Mouse (Mus musculus): Measurements from ENCODE around the gene Psmd9. TPM values are rescaled to one million over a fixed set of nuclear protein-coding genes. Genes with fewer than 3 reads are reported as not detected.
A peak's percentile ranks its signal among the peaks of the same experiment; 100 is the strongest.

The Psmd9 gene
- polyA plus RNA-seq, 1 experiment from 2014 or later: 71.0 TPM

- Histone ChIP-seq H3K36me3 (ENCODE audit: control insufficient read depth, insufficient read depth, low read length) (peaks cover 53% of the 10 kb centered on the region), H3K4me1 (ENCODE audit: control insufficient read depth, insufficient read depth, low read length) (no peaks in the 10 kb centered on the region), H3K9ac (ENCODE audit: low read length) (no peak overlapping the region), H3K27ac (ENCODE audit: low read length) (no peak overlapping the region), H3K4me2 (ENCODE audit: low read depth, low read length) (no peak overlapping the region), H3K4me3 (replicated peaks; ENCODE audit: low read length) (no peak overlapping the region), H3K9me3 (replicated peaks; ENCODE audit: control insufficient read depth, low read length) (no peaks in the 10 kb centered on the region), H3K27me3 (ENCODE audit: control insufficient read depth, insufficient read depth, low read length) (no peaks in the 10 kb centered on the region)
- 88% methylated on average over 4 of the region's 4 CpGs for WGBS
- no peak for ATAC-seq (ENCODE audit: insufficient read depth, low FRiP score)
Observed at GRCm38 (mm10) chr5:123157972-123158371, 11.2 kb upstream of the Psmd9 start.

GRCm38 (mm10) chr5:123159446-123159845 lies 9.8 kb upstream of the Psmd9 start:
- ATAC-seq (ENCODE audit: insufficient read depth, low FRiP score): no peak
- peaks cover 56% of the 10 kb centered on the region for H3K36me3 ChIP-seq (ENCODE audit: control insufficient read depth, insufficient read depth, low read length)
- 91% methylated on average over 4 of the region's 4 CpGs for WGBS
- H3K4me3 ChIP-seq (replicated peaks; ENCODE audit: low read length): no peak overlapping the region
- H3K4me1 ChIP-seq (ENCODE audit: control insufficient read depth, insufficient read depth, low read length): no peaks in the 10 kb centered on the region
- H3K27me3 ChIP-seq (ENCODE audit: control insufficient read depth, insufficient read depth, low read length): no peaks in the 10 kb centered on the region
- H3K4me2 ChIP-seq (ENCODE audit: low read depth, low read length): no peak overlapping the region
- H3K27ac ChIP-seq (ENCODE audit: low read length): no peak overlapping the region
- H3K9me3 ChIP-seq (replicated peaks; ENCODE audit: control insufficient read depth, low read length): no peaks in the 10 kb centered on the region
- no peak overlapping the region for H3K9ac ChIP-seq (ENCODE audit: low read length)

GRCm38 (mm10) chr5:123159866-123160265 lies 9.3 kb upstream of the Psmd9 start:
- H3K9ac ChIP-seq (ENCODE audit: low read length): no peak overlapping the region
- H3K4me1 ChIP-seq (ENCODE audit: control insufficient read depth, insufficient read depth, low read length): no peaks in the 10 kb centered on the region
- H3K4me3 ChIP-seq (replicated peaks; ENCODE audit: low read length): no peak overlapping the region
- peaks cover 57% of the 10 kb centered on the region for H3K36me3 ChIP-seq (ENCODE audit: control insufficient read depth, insufficient read depth, low read length)
- no peak overlapping the region for H3K4me2 ChIP-seq (ENCODE audit: low read depth, low read length)
- H3K9me3 ChIP-seq (replicated peaks; ENCODE audit: control insufficient read depth, low read length): no peaks in the 10 kb centered on the region
- H3K27me3 ChIP-seq (ENCODE audit: control insufficient read depth, insufficient read depth, low read length): no peaks in the 10 kb centered on the region
- ATAC-seq (ENCODE audit: insufficient read depth, low FRiP score): no peak
- H3K27ac ChIP-seq (ENCODE audit: low read length): no peak overlapping the region
- 94% methylated on average over 15 of the region's 15 CpGs for WGBS

GRCm38 (mm10) chr5:123160341-123160740 lies 8.9 kb upstream of the Psmd9 start:
- Histone ChIP-seq H3K4me3 (replicated peaks; ENCODE audit: low read length) (no peak overlapping the region), H3K4me2 (ENCODE audit: low read depth, low read length) (no peak overlapping the region), H3K9me3 (replicated peaks; ENCODE audit: control insufficient read depth, low read length) (no peaks in the 10 kb centered on the region), H3K9ac (ENCODE audit: low read length) (no peak overlapping the region), H3K4me1 (ENCODE audit: control insufficient read depth, insufficient read depth, low read length) (no peaks in the 10 kb centered on the region), H3K27me3 (ENCODE audit: control insufficient read depth, insufficient read depth, low read length) (no peaks in the 10 kb centered on the region), H3K36me3 (ENCODE audit: control insufficient read depth, insufficient read depth, low read length) (peaks cover 55% of the 10 kb centered on the region), H3K27ac (ENCODE audit: low read length) (no peak overlapping the region)
- 0 out of 2 replicates have a peak, but pooled peaks have one; percentile 6 for ATAC-seq (ENCODE audit: insufficient read depth, low FRiP score)
- WGBS: 81% methylated on average over 15 of the region's 15 CpGs

- Histone ChIP-seq H3K4me2 (ENCODE audit: low read depth, low read length) (no peak overlapping the region), H3K36me3 (ENCODE audit: control insufficient read depth, insufficient read depth, low read length) (peaks cover 51% of the 10 kb centered on the region), H3K4me3 (replicated peaks; ENCODE audit: low read length) (no peak overlapping the region), H3K9ac (ENCODE audit: low read length) (no peak overlapping the region), H3K27me3 (ENCODE audit: control insufficient read depth, insufficient read depth, low read length) (no peaks in the 10 kb centered on the region), H3K27ac (ENCODE audit: low read length) (no peak overlapping the region), H3K4me1 (ENCODE audit: control insufficient read depth, insufficient read depth, low read length) (no peaks in the 10 kb centered on the region), H3K9me3 (replicated peaks; ENCODE audit: control insufficient read depth, low read length) (no peaks in the 10 kb centered on the region)
- WGBS: 83% methylated on average over 9 of the region's 9 CpGs
- no peak for ATAC-seq (ENCODE audit: insufficient read depth, low FRiP score)
Observed at GRCm38 (mm10) chr5:123162942-123163341, 6.3 kb upstream of the Psmd9 start.

- WGBS: 86% methylated on average over 10 of the region's 10 CpGs
- Histone ChIP-seq H3K27ac (ENCODE audit: low read length) (no peak overlapping the region), H3K4me3 (replicated peaks; ENCODE audit: low read length) (no peak overlapping the region), H3K27me3 (ENCODE audit: control insufficient read depth, insufficient read depth, low read length) (no peaks in the 10 kb centered on the region), H3K4me2 (ENCODE audit: low read depth, low read length) (no peak overlapping the region), H3K4me1 (ENCODE audit: control insufficient read depth, insufficient read depth, low read length) (0 out of 2 replicates have a peak, but pooled peaks cover 5% of the 10 kb centered on the region), H3K9ac (ENCODE audit: low read length) (no peak overlapping the region), H3K9me3 (replicated peaks; ENCODE audit: control insufficient read depth, low read length) (no peaks in the 10 kb centered on the region), H3K36me3 (ENCODE audit: control insufficient read depth, insufficient read depth, low read length) (peaks cover 33% of the 10 kb centered on the region)
- ATAC-seq (ENCODE audit: insufficient read depth, low FRiP score): no peak; the same call in 1 of the 2 replicates
Observed at GRCm38 (mm10) chr5:123166437-123166836, 2.8 kb upstream of the Psmd9 start.

GRCm38 (mm10) chr5:123167591-123167990 lies 1.6 kb upstream of the Psmd9 start:
- 63% methylated on average over 5 of the region's 5 CpGs for WGBS
- H3K9ac ChIP-seq (ENCODE audit: low read length): no peak overlapping the region
- no peak overlapping the region for H3K4me2 ChIP-seq (ENCODE audit: low read depth, low read length)
- H3K4me1 ChIP-seq (ENCODE audit: control insufficient read depth, insufficient read depth, low read length): 0 out of 2 replicates have a peak, but pooled peaks cover 5% of the 10 kb centered on the region
- no peak overlapping the region for H3K4me3 ChIP-seq (replicated peaks; ENCODE audit: low read length)
- no peak for ATAC-seq (ENCODE audit: insufficient read depth, low FRiP score)
- peaks cover 27% of the 10 kb centered on the region for H3K36me3 ChIP-seq (ENCODE audit: control insufficient read depth, insufficient read depth, low read length)
- no peaks in the 10 kb centered on the region for H3K9me3 ChIP-seq (replicated peaks; ENCODE audit: control insufficient read depth, low read length)
- no peaks in the 10 kb centered on the region for H3K27me3 ChIP-seq (ENCODE audit: control insufficient read depth, insufficient read depth, low read length)
- no peak overlapping the region for H3K27ac ChIP-seq (ENCODE audit: low read length)

- H3K9ac ChIP-seq (ENCODE audit: low read length): no peak overlapping the region
- no peaks in the 10 kb centered on the region for H3K27me3 ChIP-seq (ENCODE audit: control insufficient read depth, insufficient read depth, low read length)
- no peak for ATAC-seq (ENCODE audit: insufficient read depth, low FRiP score)
- 0 out of 2 replicates have a peak, but pooled peaks cover 5% of the 10 kb centered on the region for H3K4me1 ChIP-seq (ENCODE audit: control insufficient read depth, insufficient read depth, low read length)
- no peak overlapping the region for H3K4me3 ChIP-seq (replicated peaks; ENCODE audit: low read length)
- 77% methylated on average over 9 of the region's 9 CpGs for WGBS
- no peaks in the 10 kb centered on the region for H3K9me3 ChIP-seq (replicated peaks; ENCODE audit: control insufficient read depth, low read length)
- no peak overlapping the region for H3K4me2 ChIP-seq (ENCODE audit: low read depth, low read length)
- no peak overlapping the region for H3K27ac ChIP-seq (ENCODE audit: low read length)
- H3K36me3 ChIP-seq (ENCODE audit: control insufficient read depth, insufficient read depth, low read length): peaks cover 6% of the 10 kb centered on the region; the same call in 1 of the 2 replicates
Observed at GRCm38 (mm10) chr5:123170365-123170764, 1.2 kb downstream of the Psmd9 start.

- H3K27me3 ChIP-seq (ENCODE audit: control insufficient read depth, insufficient read depth, low read length): no peaks in the 10 kb centered on the region
- H3K9me3 ChIP-seq (replicated peaks; ENCODE audit: control insufficient read depth, low read length): no peaks in the 10 kb centered on the region
- peak overlapping the region; percentile 52 for H3K4me2 ChIP-seq (ENCODE audit: low read depth, low read length)
- H3K27ac ChIP-seq (ENCODE audit: low read length): no peak overlapping the region
- H3K9ac ChIP-seq (ENCODE audit: low read length): peak overlapping the region; percentile 33
- 9% methylated on average over 22 of the region's 22 CpGs for WGBS
- peak; percentile 89 for ATAC-seq (ENCODE audit: insufficient read depth, low FRiP score)
- H3K36me3 ChIP-seq (ENCODE audit: control insufficient read depth, insufficient read depth, low read length): no peaks in the 10 kb centered on the region
- peak overlapping the region; percentile 31 for H3K4me3 ChIP-seq (replicated peaks; ENCODE audit: low read length)
- H3K4me1 ChIP-seq (ENCODE audit: control insufficient read depth, insufficient read depth, low read length): 0 out of 2 replicates have a peak, but pooled peaks cover 5% of the 10 kb centered on the region
Observed at GRCm38 (mm10) chr5:123171646-123172350, 2.6 kb downstream of the Psmd9 start.

Data from stomach, embryonic 16.5 days (tissue).